Comparison of ENCODE assay signal across 16 mouse cellular contexts in genomic region chr11:57527506-57527905, GRCm38 (mm10).
"Had no signal": no experiment of that assay in that cellular context is flagged by ENCODE, and none has a peak within 500 bp of the region (broad histone marks: within the 10 kb centered on the region; RNA-seq: fewer than 3 reads in every experiment).

No protein-coding gene starts in this region.

- H3K27ac ChIP-seq: layer of hippocampus, adult 2 months; limb, embryonic 10.5 days; liver, embryonic 15.5 days; midbrain, embryonic 10.5 days; neural tube, embryonic 12.5 days; stomach, embryonic 15.5 days had no signal

- H3K4me2 ChIP-seq: liver, embryonic 11.5 days; liver, embryonic 15.5 days; neural tube, embryonic 12.5 days; stomach, embryonic 15.5 days had no signal

- H3K27me3 ChIP-seq: liver, embryonic 15.5 days; neural tube, embryonic 12.5 days; stomach, embryonic 15.5 days had no signal

- H3K4me3 ChIP-seq: layer of hippocampus, adult 2 months; limb, embryonic 10.5 days; liver, embryonic 15.5 days; midbrain, embryonic 10.5 days; neural tube, embryonic 12.5 days; stomach, embryonic 15.5 days had no signal

- H3K9ac ChIP-seq: liver, embryonic 15.5 days; neural tube, embryonic 12.5 days; stomach, embryonic 15.5 days had no signal

- H3K9me3 ChIP-seq: limb, embryonic 10.5 days; liver, embryonic 15.5 days; midbrain, embryonic 10.5 days; neural tube, embryonic 12.5 days; stomach, embryonic 15.5 days had no signal

- H3K4me1 ChIP-seq: limb, embryonic 10.5 days; stomach, embryonic 15.5 days had no signal

- DNase-seq: kidney, postnatal 10 days; kidney, postnatal 4 days; lung, adult 2 months; lung, postnatal 10 days; lung, postnatal 4 days; midbrain, embryonic 14.5 days; right cerebral cortex, postnatal 4 days; spleen, adult 18-20 months; thymus, postnatal 36 days had no signal
